Mouse (Mus musculus) heart, adult 2 months (tissue): ENCODE data around the gene Ccdc12.

Source experiments
- CTCF ChIP-seq: fragments of 200-600 bp; IDR thresholded peaks from 2 replicates; pipeline ENCODE4 v1.8.1; 2022; ENCODE audit warnings: antibody characterized with exemption, mild to moderate bottlenecking, moderate library complexity
- EP300 ChIP-seq: fragments of 200-500 bp; IDR thresholded peaks from 2 replicates; pipeline ENCODE4 v1.6.1; 2011; ENCODE audit warnings: low read depth, low read length, control low read depth; ENCODE audit not compliant: insufficient read depth
- POLR2A ChIP-seq: fragments of 200-500 bp; IDR thresholded peaks from 2 replicates; pipeline ENCODE4 v1.6.1; 2011; ENCODE audit warnings: mild to moderate bottlenecking, low read depth, low read length, control low read depth; ENCODE audit not compliant: insufficient read depth

DNA sequence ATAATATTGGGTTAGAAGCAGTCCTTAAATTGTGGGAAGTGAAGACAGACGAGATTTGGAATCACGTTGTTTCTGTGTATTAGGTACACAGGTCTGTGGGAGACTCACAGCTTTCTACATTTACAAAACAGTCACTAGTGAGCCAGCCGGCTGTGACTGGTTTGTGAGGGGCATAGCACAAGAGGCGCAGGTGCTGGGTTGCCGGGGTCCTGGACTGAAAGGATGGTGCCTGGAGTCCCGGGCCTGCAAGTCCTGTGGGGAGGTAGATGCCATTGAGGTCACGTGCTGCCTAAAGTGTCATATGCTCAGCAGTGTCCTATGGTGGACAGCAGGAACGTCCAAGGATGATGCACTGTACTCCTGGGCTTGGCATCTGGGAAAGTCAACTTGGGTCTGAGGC is 10.1 kb downstream of the Ccdc12 start:
- TF ChIP-seq CTCF (no peak), POLR2A (no peak), EP300 (no peak)
